Mouse (Mus musculus) R1 (cell line): Measurements from ENCODE around the gene B4galnt1.
A peak's percentile ranks its signal among the peaks of the same experiment; 100 is the strongest.
"Not testable (repeated sequence)": the region's sequence is repeated elsewhere in the genome, so short reads cannot be mapped to it uniquely, and the experiment has no call there.

Experiments
- DNase-seq: peaks from one replicate; pipeline ENCODE4 v3.0.0-alpha.2; 2018; ENCODE audit warnings: low read depth, low spot score

Gene B4galnt1

DNA sequence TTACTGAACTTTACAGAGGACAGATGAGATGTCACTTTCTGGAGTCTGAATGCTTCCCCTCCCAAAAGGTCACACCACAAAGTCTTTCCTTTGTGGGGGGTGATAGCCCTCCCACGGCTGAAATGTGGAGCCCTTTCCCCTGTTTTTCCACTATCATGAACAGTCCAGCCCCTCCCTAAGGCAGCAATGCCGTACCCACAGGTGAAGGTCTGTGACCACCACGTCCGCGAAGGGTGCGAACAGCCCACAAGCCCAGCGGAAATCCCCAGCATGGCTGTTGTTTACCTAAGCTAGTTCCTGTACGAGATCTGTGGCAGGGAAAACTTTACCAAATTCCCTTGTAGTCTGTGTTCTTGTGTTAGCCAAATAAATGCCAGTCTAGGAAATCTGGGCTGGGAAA is 23.5 kb upstream of the B4galnt1 start:
- DNase-seq: no peak

DNA sequence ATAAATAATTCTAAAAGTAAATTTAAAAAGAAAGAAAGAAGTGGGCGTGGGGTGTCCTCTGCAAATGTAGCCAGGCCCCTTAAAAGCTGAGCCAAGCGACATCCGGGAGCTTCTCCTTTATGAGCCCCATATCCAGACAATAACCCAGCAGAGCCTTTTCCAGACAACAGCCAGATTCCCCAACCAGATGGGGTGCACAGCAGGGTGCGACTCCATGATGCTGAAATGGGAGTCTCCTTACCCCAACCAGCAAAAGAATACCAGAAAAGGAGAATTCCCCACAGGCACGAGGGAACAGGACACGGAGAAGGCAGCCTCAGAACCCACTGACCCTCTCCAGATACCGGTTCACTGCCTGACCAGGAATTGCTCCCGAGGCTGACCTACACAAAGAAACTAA is 21.8 kb upstream of the B4galnt1 start:
- DNase-seq: no peak

GRCm38 (mm10) chr10:127144536-127144935 is 20.5 kb upstream of the B4galnt1 start:
- no peak for DNase-seq

- DNase-seq: no peak
Observed at GRCm38 (mm10) chr10:127145303-127145702, 19.7 kb upstream of the B4galnt1 start.

DNA sequence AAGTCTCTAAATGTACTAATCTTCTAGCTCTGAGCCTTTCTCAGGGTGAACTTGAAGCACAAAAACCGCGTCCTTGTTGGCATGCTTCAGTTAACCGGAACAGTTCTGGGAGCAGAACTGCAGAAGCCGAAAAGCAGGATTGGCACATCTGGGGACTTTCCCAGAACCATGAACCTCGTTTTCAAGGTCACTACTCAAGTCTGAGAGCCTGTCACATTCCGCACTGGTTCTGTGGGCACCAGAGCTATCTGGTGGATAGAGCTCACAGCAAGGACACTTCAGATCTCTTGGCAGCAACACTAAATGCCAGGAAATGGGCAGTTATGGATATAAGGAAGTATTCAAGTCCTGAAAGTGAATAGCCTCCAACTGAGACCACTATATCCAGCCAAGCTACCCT is 17.9 kb upstream of the B4galnt1 start:
- peak; percentile 59 for DNase-seq

GRCm38 (mm10) chr10:127150471-127150872 is 14.6 kb upstream of the B4galnt1 start:
- no peak for DNase-seq

DNA sequence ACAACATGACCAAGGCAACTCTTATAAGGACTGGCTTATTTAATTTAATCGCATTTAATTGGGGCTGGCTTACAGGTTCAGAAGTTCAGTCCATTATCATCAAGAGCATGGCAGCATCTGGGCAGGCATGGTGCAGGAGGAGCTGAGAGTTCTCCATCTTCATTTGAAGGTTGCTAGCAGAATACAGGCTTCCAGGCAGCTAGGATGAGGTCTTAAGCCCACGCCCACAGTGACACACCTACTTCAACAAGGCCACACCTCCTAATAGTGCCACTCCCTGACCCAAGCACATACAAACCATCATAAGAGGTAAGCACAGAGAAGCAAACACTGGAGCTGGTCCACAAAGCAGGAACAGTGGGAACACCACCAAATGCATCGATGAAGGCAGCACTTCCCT is 13.8 kb upstream of the B4galnt1 start:
- not testable (repeated sequence) for DNase-seq

- DNase-seq: peak; percentile 91
Observed at GRCm38 (mm10) chr10:127152556-127152955, 12.5 kb upstream of the B4galnt1 start.

- no peak for DNase-seq
Observed at GRCm38 (mm10) chr10:127153323-127153722, 11.7 kb upstream of the B4galnt1 start.

GRCm38 (mm10) chr10:127154241-127154640 is 10.8 kb upstream of the B4galnt1 start:
- DNase-seq: no peak

DNA sequence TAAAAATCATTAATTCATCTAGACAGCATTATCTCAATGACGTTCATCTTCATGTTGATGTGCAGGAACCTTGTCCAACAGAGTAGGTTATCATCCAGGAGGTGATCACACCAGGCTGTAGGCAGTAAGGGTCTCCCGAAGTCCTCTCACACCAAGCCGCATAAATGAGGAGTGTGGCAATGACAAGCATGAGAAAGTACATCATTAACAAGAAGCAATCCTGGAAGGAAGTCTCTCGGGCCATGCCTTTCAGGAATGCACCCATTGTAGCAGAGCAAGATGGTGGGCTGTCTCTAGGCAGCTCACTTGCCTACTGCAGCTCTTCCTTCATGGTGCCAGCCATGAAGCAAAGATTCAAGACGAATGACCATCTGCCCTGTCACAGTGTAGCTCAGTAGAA is 10.4 kb upstream of the B4galnt1 start:
- no peak for DNase-seq

GRCm38 (mm10) chr10:127156089-127156488 is 8.9 kb upstream of the B4galnt1 start:
- DNase-seq: no peak

DNA sequence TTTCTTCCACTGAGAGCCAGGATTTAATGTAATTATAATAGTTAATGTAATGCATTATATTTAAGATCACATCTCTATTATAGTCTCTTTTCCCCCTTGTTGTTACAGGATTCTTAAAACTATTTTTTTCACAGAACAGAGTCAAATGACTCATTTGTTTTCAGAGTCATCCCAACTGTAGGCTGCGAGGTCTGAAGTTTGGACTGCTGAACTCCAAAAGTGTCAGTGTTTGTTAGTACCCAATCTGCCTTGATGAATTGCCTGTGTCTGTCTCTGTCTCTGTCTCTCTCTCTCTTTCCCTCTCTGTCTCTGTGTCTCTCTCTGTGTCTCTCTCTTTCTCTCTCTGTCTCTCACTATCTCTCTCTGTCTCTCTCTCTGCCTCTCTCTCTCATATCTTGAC is 8.5 kb upstream of the B4galnt1 start:
- DNase-seq: no peak

GRCm38 (mm10) chr10:127158471-127158870 is 6.6 kb upstream of the B4galnt1 start:
- DNase-seq: no peak

GRCm38 (mm10) chr10:127160081-127160480 is 4.9 kb upstream of the B4galnt1 start:
- no peak for DNase-seq

DNA sequence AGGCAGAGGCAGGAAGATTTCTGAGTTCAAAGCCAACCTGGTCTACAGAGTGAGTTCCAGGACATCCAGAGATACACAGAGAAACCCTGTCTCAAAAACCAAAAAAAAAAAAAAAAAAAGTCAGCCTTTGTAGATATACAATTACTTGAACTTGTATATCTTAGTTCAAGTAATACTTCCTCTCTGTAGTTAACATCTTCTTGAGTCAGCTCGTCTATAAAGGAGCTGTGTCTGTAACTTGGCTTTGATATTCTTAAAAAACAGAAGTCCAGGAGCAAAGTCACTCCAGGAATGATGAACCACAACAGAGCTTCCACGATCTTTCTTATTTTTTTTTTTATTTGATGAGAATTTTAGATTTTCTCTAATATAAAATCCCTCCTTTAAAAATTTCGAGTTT is 4.3 kb upstream of the B4galnt1 start:
- no peak for DNase-seq

DNA sequence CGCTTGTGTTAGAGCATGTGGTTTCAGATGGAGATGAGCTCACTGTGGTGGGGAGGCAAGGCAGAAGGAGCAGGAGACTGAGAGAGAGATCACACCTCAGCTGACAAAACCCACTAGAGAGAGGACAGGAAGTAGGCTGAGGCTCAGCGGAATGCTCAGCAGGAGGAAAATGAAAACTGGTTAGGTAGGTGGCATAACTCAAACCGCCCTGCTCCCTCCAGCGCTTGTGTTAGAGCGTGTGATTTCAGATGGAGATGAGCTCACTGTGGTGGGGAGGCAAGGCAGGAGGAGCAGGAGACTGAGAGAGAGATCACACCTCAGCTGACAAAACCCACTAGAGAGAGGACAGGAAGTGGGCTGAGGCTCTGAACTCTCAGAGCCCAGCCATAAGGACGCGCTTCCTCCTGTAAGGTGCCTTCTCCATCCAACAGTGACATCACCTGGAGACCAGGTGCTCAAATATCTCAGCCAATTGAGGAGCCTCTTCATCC is 2.2 kb upstream of the B4galnt1 start:
- DNase-seq: not testable (repeated sequence)

GRCm38 (mm10) chr10:127164190-127164589 is 835 bp upstream of the B4galnt1 start:
- DNase-seq: no peak

DNA sequence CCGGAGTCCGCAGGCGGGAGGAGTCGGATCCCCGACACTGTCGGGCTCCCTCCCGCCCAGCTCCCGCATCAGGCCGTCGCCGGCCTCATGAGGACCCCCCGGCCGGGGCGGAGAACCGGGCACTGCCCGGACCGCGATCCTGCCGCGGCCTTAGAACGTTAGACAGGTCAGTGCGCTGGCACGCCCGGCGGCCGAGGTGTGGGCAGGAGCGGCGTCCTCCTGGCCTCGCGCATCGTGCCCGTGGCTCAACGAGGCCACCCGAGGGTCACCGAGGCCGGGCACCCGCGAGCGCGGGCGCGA is 279 bp downstream of the B4galnt1 start:
- no peak for DNase-seq

- DNase-seq: peak; percentile 79
Observed at GRCm38 (mm10) chr10:127165654-127166403, 804 bp downstream of the B4galnt1 start.

DNA sequence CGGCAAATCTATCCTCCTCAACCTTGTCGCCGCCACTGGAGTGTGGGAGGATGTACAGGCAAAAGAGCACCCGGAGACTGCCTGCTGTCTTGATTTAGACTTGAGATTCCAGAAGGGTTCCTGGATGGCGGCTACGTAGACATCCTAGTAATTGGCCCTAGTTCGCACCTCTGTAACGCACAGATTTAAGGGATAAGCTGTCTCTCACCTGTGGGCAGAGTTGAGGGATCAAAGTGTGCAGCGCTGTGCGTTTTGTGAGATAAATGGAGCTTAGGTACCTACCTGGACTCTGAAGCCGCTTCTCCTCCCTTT is 1.3 kb downstream of the B4galnt1 start:
- no peak for DNase-seq

DNA sequence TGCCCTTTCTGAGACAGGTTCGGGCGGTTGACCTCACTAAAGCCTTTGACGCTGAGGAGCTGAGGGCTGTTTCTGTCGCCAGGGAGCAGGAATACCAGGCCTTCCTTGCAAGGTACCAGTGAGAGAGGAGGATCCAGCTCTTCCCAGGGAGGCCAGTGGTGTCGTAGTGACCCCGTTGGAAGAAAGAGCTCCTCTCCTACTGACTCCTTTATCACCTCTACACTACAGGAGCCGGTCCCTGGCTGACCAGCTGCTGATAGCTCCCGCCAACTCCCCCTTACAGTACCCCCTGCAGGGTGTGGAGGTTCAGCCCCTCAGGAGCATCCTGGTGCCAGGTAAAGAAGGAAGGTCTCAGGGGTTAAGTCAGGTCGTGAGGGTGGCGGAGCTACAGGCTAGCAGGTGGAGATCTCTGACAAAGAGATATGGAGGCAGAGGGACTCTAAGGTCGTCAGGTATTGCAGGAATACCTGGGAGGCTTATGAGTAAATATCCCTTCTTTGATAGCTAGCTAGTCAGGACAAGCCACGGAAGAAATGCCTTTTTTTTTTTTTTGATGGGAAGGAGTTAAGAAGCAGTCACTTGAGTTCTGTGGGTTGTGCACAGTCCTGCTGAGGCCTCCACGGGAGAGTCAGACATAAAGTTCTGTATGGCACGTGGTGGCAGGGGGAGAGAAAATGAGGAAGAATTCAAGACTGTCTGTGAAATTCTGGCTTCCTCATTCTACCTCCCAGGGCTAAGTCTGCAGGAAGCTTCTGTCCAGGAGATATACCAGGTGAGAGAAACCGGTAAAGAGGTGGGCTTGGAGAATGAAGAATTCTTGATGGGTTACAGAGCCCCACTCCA is 2.0 kb downstream of the B4galnt1 start:
- no peak for DNase-seq

GRCm38 (mm10) chr10:127167614-127168192 is 2.7 kb downstream of the B4galnt1 start:
- DNase-seq: no peak
